Mouse (Mus musculus): ENCODE data around the gene Atp6v1d. TPM values are rescaled to one million over a fixed set of nuclear protein-coding genes. Genes with fewer than 3 reads are reported as not detected.

The Atp6v1d gene
- total RNA-seq, 1 experiment, result 44.6 TPM

GRCm38 (mm10) chr12:78862254-78862730 is 854 bp upstream of the Atp6v1d start:
- TF ChIP-seq MAFK (IDR thresholded peaks at IDR 0.05; ENCODE audit: insufficient read depth, low read depth, low read length) (no peak), ZNF384 (IDR thresholded peaks at IDR 0.05; ENCODE audit: low read depth, low read length) (no peak), ZC3H11A (IDR thresholded peaks at IDR 0.05; ENCODE audit: borderline replicate concordance, low read depth, low read length) (no peak), CHD2 (IDR thresholded peaks at IDR 0.05; ENCODE audit: low read depth, low read length) (no peak), HCFC1 (IDR thresholded peaks at IDR 0.05; ENCODE audit: borderline replicate concordance, insufficient read depth, low read length) (no peak)
- Histone ChIP-seq H3K9ac (ENCODE audit: insufficient read depth, low read depth, low read length, poor library complexity, severe bottlenecking) (peak overlapping the region; percentile 96), H3K9me3 (ENCODE audit: control insufficient read depth, insufficient read depth, low read depth, low read length) (no peaks in the 10 kb centered on the region), H3K4me3 (ENCODE audit: insufficient read depth in 1 of 2, low read depth in 1 of 2, low read length in 2 of 2, poor library complexity in 1 of 2, severe bottlenecking in 1 of 2) (peak overlapping the region; percentile 76 to 93), H3K27ac (ENCODE audit: insufficient read depth, low read depth, low read length, poor library complexity, severe bottlenecking) (peak overlapping the region; percentile 82), H3K4me1 (ENCODE audit: control insufficient read depth in 2 of 2, insufficient read depth in 2 of 2, low read length in 2 of 2, poor library complexity in 1 of 2) (peaks cover 3 to 4% of the 10 kb centered on the region in 2 experiments; a peak in 3 of 4 replicates), H3K36me3 (ENCODE audit: control insufficient read depth, insufficient read depth, low read length, poor library complexity, severe bottlenecking) (peaks cover 4% of the 10 kb centered on the region)
- no peak for DNase-seq (ENCODE audit: low read depth, low spot score)
- in situ Hi-C loops (cut with MboI; ENCODE audit: low sequenced_read_pairs in 2 of 2, unreplicated experiment in 2 of 2), result no loop called here

GRCm38 (mm10) chr12:78860921-78861495 is 430 bp downstream of the Atp6v1d start:
- TF ChIP-seq ZC3H11A (IDR thresholded peaks at IDR 0.05; ENCODE audit: borderline replicate concordance, low read depth, low read length) (no peak), CHD2 (IDR thresholded peaks at IDR 0.05; ENCODE audit: low read depth, low read length) (no peak), HCFC1 (IDR thresholded peaks at IDR 0.05; ENCODE audit: borderline replicate concordance, insufficient read depth, low read length) (no peak), ZNF384 (IDR thresholded peaks at IDR 0.05; ENCODE audit: low read depth, low read length) (no peak), MAFK (IDR thresholded peaks at IDR 0.05; ENCODE audit: insufficient read depth, low read depth, low read length) (0 out of 2 replicates have a peak, but pooled peaks have one; percentile 18)
- Histone ChIP-seq H3K9ac (ENCODE audit: insufficient read depth, low read depth, low read length, poor library complexity, severe bottlenecking) (peak overlapping the region; percentile 84), H3K27ac (ENCODE audit: insufficient read depth, low read depth, low read length, poor library complexity, severe bottlenecking) (peak overlapping the region; percentile 32), H3K9me3 (ENCODE audit: control insufficient read depth, insufficient read depth, low read depth, low read length) (no peaks in the 10 kb centered on the region), H3K4me3 (ENCODE audit: insufficient read depth in 1 of 2, low read depth in 1 of 2, low read length in 2 of 2, poor library complexity in 1 of 2, severe bottlenecking in 1 of 2) (peak overlapping the region; percentile 76 to 79), H3K36me3 (ENCODE audit: control insufficient read depth, insufficient read depth, low read length, poor library complexity, severe bottlenecking) (no peaks in the 10 kb centered on the region; the same call in 1 of the 2 replicates), H3K4me1 (ENCODE audit: control insufficient read depth in 2 of 2, insufficient read depth in 2 of 2, low read length in 2 of 2, poor library complexity in 1 of 2) (peaks cover 3 to 4% of the 10 kb centered on the region in 2 experiments; a peak in 3 of 4 replicates)
- no peak for DNase-seq (ENCODE audit: low read depth, low spot score)
- in situ Hi-C loops (cut with MboI; ENCODE audit: low sequenced_read_pairs in 2 of 2, unreplicated experiment in 2 of 2), result no loop called here

- Histone ChIP-seq H3K9me3 (ENCODE audit: control insufficient read depth, insufficient read depth, low read depth, low read length) (peaks cover 2% of the 10 kb centered on the region; the same call in 1 of the 2 replicates), H3K27ac (ENCODE audit: insufficient read depth, low read depth, low read length, poor library complexity, severe bottlenecking) (no peak overlapping the region), H3K4me1 (ENCODE audit: control insufficient read depth in 2 of 2, insufficient read depth in 2 of 2, low read length in 2 of 2, poor library complexity in 1 of 2) (no peaks in the 10 kb centered on the region), H3K36me3 (ENCODE audit: control insufficient read depth, insufficient read depth, low read length, poor library complexity, severe bottlenecking) (peaks cover 23% of the 10 kb centered on the region), H3K9ac (ENCODE audit: insufficient read depth, low read depth, low read length, poor library complexity, severe bottlenecking) (no peak overlapping the region), H3K4me3 (ENCODE audit: insufficient read depth in 1 of 2, low read depth in 1 of 2, low read length in 2 of 2, poor library complexity in 1 of 2, severe bottlenecking in 1 of 2) (no peak overlapping the region)
- no peak for TF ChIP-seq ZC3H11A (IDR thresholded peaks at IDR 0.05; ENCODE audit: borderline replicate concordance, low read depth, low read length)
- no peak for TF ChIP-seq ZNF384 (IDR thresholded peaks at IDR 0.05; ENCODE audit: low read depth, low read length)
- no peak for TF ChIP-seq MAFK (IDR thresholded peaks at IDR 0.05; ENCODE audit: insufficient read depth, low read depth, low read length)
- TF ChIP-seq CHD2 (IDR thresholded peaks at IDR 0.05; ENCODE audit: low read depth, low read length), result no peak
- TF ChIP-seq HCFC1 (IDR thresholded peaks at IDR 0.05; ENCODE audit: borderline replicate concordance, insufficient read depth, low read length), result no peak
- DNase-seq (ENCODE audit: low read depth, low spot score), result no peak
- in situ Hi-C loops (cut with MboI; ENCODE audit: low sequenced_read_pairs in 2 of 2, unreplicated experiment in 2 of 2), result no loop called here
Measured at GRCm38 (mm10) chr12:78848246-78848645, 13.2 kb downstream of the Atp6v1d start.

- H3K36me3 ChIP-seq (ENCODE audit: control insufficient read depth, insufficient read depth, low read length, poor library complexity, severe bottlenecking), result peaks cover 14% of the 10 kb centered on the region
- no peaks in the 10 kb centered on the region for H3K4me1 ChIP-seq (ENCODE audit: control insufficient read depth in 2 of 2, insufficient read depth in 2 of 2, low read length in 2 of 2, poor library complexity in 1 of 2)
- DNase-seq (ENCODE audit: low read depth, low spot score), result no peak
Measured at GRCm38 (mm10) chr12:78842429-78842828, 19.0 kb downstream of the Atp6v1d start.

More at GRCm38 (mm10) chr12:78842429-78842828, 19.0 kb downstream of the Atp6v1d start:
- in situ Hi-C loops (cut with MboI; ENCODE audit: low sequenced_read_pairs in 2 of 2, unreplicated experiment in 2 of 2), result no loop called here
- H3K9me3 ChIP-seq (ENCODE audit: control insufficient read depth, insufficient read depth, low read depth, low read length), result no peaks in the 10 kb centered on the region; the same call in 1 of the 2 replicates
- H3K27ac ChIP-seq (ENCODE audit: insufficient read depth, low read depth, low read length, poor library complexity, severe bottlenecking), result no peak overlapping the region
- no peak overlapping the region for H3K4me3 ChIP-seq (ENCODE audit: insufficient read depth in 1 of 2, low read depth in 1 of 2, low read length in 2 of 2, poor library complexity in 1 of 2, severe bottlenecking in 1 of 2)
- TF ChIP-seq CHD2 (IDR thresholded peaks at IDR 0.05; ENCODE audit: low read depth, low read length) (no peak), HCFC1 (IDR thresholded peaks at IDR 0.05; ENCODE audit: borderline replicate concordance, insufficient read depth, low read length) (no peak), ZC3H11A (IDR thresholded peaks at IDR 0.05; ENCODE audit: borderline replicate concordance, low read depth, low read length) (no peak), MAFK (IDR thresholded peaks at IDR 0.05; ENCODE audit: insufficient read depth, low read depth, low read length) (no peak), ZNF384 (IDR thresholded peaks at IDR 0.05; ENCODE audit: low read depth, low read length) (no peak)
- no peak overlapping the region for H3K9ac ChIP-seq (ENCODE audit: insufficient read depth, low read depth, low read length, poor library complexity, severe bottlenecking)

Data from ES-E14 (cell line).